Mouse (Mus musculus) heart, postnatal 4 days (tissue): Measurements from ENCODE around the gene Fdxacb1. TPM values are rescaled to one million over a fixed set of nuclear protein-coding genes. Genes with fewer than 3 reads are reported as not detected.

Experiments used
- DNase-seq: peaks from one replicate; pipeline ENCODE4 v3.0.0; 2021
- total RNA-seq, 2 experiments: library from RNA; stranded (reverse); gene quantifications; 2 replicates each; pipeline ENCODE4 v1.2.3; 2021

The Fdxacb1 gene
- total RNA-seq, 2 experiments from 2014 or later, result 6.0 to 7.1 TPM

DNA sequence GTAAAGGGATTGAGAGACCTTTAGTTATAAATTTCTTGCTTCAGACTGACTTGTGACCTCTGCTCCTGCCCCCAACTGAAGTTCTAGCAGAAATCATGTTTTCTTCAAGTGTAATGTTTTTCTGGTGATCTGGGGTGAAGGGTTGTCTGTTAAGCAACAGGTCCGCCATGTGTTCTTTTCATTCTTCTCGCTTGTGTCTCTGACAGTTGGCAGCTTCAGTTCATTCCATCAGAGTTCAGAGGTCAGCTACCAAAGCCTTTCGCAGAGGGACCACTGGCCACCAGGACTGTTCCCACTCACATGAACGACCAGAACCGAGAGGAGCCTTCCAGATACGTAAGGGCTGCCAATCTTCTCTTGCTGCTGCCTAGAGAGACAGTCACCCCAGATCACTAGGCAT lies 40.4 kb downstream of the Fdxacb1 start:
- DNase-seq, result no peak

DNA sequence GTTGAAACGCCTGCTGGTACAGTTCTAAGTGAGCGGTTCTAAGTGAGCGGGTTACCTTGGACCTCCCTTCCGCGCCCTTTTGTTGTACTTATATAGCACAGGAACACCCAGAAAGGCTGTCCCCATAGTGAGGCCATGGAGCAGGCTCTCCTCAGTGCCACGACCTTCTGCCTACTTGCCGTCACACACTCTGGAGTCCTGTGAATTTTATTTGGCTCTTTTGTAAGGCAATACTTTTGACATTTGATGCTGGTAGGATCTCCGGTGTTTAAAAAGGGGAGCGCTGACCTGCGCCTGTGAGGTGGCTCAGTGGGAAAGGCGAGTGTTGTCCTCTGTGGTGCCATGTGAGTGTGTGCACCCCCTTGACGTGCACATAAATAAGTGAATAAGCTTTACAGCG lies 41.1 kb downstream of the Fdxacb1 start:
- DNase-seq, result no peak

DNA sequence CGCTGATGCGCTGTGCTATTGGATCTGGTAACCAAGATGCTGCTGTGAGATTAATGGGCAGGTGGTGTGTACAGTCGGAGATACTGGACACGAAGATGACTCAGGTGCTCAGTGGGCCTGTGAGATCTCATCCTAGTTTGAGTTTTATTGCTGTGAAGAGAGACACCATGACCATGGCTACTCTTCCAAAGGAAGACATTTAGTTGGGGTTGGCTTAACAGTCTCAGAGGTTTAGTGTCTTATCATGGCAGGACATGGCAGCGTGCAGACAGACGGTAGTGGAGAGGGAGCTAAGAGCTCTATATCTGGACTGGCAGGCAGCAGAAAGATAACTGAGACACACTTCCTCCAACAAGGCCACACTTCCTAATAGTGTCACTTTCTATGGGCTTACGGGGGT lies 43.2 kb downstream of the Fdxacb1 start:
- no peak for DNase-seq

DNA sequence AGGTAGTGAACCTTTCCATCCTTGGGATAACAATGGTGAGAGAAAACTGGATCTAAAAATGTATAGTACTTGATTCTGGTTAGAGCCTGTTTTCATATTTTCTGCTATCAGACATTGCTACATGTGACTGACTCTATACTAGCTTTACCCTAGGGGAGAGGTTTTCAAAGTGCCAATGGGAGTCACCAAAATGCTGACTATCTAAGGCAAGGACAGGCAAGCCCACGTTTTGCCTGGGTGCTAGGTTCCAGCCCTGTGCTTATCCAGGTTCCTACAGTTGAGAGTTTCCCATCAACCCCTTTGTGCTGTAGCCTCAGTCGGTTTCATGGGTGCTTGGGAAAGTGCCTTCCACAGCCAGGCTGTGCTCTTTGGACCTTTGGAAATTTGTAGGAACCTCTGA lies 43.7 kb downstream of the Fdxacb1 start:
- no peak for DNase-seq

DNA sequence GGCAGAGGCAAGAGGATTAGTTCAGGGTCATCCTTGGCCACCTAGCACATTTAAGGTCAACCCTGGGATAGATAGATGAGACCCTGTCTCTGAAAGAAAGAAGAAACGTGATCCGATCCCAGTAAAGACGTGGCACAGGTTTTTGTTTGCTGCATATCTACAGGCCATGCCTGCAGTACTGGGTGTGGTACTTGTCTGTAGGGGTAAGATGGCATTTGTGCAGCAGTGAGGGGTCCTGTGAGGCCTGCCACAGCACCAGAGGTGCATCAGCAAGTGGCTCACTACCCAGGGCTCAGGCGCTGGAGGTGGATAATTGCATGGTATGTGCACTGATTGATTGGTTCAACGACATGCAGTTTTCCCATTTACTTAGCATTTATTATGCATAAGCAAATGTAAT lies 45.8 kb downstream of the Fdxacb1 start:
- no peak for DNase-seq

DNA sequence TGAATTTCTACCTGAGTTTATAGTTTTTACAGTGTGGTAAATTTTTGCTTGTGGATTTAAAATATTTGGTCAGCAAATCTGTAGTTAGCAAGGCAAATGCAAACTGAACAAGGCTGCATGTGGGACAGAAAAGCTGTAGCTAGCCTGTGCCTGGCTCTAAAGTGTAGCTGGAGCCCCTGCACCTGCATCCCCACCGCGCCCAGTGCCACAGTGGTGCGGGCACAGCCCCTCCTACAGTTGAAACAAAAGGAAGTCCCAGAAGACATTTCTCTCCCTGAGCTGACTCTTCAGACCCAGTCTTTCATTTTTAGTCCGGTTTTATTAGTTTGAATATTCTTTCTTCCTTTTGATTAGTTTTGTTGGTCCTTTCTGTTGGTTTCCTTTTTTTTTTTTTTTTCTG lies 47.6 kb downstream of the Fdxacb1 start:
- no peak for DNase-seq

DNA sequence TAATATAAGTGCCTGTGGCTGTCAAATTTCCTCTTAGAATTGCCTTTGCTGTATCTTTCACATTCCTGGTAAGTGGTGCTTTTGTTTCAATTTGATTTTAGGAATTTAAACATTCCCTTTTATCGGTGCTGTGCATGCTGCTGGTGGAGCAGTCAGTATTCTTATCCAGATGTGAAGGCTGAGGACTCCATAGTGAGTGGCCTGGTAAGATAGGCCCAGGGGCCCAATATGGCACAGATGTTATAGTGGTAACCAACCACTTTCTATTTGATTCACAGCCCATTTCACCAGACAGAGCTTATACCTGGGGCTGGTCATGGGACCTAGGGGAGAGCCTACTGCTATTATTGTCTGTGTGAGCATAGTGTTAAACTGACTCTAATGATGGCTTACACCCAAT lies 48.5 kb downstream of the Fdxacb1 start:
- no peak for DNase-seq

DNA sequence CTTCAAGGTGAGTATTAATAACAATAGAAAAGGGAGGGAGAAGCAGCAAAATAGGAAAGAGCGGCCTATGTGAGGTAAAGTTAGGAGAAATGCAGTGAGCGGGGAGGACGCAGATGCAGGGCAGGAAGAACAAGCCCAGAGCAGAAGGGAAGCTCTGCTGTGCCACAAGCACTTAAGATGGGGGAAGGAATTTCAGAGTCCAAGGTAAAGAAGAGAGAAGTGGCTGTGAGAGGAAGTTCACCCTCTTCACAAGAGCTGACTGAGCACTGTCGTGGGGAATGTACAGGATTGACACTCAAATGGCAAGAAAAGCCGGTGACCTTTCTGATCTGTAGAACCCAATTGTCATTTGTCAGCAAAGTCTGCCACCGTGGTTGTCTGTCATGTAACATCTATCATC lies 50.0 kb downstream of the Fdxacb1 start:
- no peak for DNase-seq

DNA sequence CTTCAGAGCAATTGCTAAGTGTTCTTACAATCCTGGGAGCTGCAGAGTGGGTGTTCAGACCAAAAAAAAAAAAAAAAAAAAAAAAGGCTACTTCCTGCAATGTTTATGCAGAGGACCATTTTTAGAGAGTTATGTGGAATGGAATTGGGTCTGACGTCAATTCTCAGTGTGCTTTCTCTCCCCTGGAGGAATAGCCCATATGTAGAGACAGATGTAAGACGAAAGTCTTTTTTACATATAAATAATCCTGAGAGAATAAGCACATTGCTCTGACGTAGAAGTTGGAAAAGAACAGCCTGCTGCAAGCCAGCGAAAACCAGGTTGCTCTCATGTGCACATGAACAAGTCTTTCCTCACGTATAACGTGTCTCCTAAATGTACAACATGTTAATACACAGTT lies 51.7 kb downstream of the Fdxacb1 start:
- no peak for DNase-seq

DNA sequence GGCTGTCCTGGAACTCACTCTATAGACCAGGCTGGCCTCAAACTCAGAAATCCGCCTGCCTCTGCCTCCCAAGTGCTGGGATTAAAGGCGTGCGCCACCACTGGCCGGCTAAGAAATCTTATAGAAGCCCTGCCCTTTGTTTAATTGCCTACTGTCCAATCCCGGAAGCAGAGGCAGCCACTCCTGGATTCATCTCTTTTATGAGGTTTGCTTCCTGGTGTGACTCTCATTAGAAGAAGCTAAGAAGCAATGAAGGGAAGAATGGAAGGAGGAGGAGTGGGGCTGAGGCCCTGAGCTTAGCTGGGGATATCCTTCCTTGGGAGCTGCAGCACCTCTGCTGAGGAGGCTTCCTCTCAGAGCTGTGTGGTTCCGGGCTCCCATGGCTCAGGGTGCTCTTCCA lies 53.6 kb downstream of the Fdxacb1 start:
- DNase-seq, result no peak

DNA sequence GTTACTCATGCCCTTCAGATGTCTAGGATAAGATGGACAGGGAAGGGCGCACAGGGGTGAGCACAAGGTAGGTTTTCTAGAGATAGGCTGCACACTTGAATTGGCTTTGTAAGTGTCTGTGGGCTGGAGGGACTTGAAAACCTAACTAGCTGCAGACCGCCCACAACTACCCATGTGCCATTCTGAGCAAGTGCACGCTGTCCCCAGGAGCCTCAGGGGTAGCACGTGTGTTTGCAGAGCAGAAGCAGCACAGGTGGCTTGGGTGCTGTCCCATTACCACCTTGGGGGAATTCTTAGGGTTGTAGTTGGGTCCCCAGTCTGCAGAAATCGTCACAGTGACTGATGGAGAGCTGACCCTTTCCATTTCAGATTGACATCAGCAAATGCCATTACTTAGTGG lies 54.2 kb downstream of the Fdxacb1 start:
- no peak for DNase-seq

Other genes starting within 250 kb of the Fdxacb1 start
- 10 to 100 TPM; 27.7 to 36.5 TPM for gene Pts, start 239.5 kb upstream of the Fdxacb1 start, total RNA-seq
- gene Il18, start 213.4 kb upstream of the Fdxacb1 start, total RNA-seq, result 1 to 10 TPM; 1.3 to 2.0 TPM
- under 1 TPM; 0.12 to 0.20 TPM for gene Bco2, start 213.1 kb upstream of the Fdxacb1 start, total RNA-seq
- gene Tex12, start 206.9 kb upstream of the Fdxacb1 start, total RNA-seq, result not detected
- 100 to 1,000 TPM; 664 to 695 TPM for gene Sdhd, start 164.4 kb upstream of the Fdxacb1 start, total RNA-seq
- 100 to 1,000 TPM; 196 to 216 TPM for gene Timm8b, start 164.3 kb upstream of the Fdxacb1 start, total RNA-seq
- gene Pih1d2, start 150.9 kb upstream of the Fdxacb1 start, total RNA-seq, result under 1 TPM; 0.59 to 0.69 TPM
- 10 to 100 TPM; 19.0 to 20.3 TPM for gene Nkapd1, start 150.8 kb upstream of the Fdxacb1 start, total RNA-seq
- gene Dlat, start 108.5 kb upstream of the Fdxacb1 start, total RNA-seq, result 100 to 1,000 TPM; 278 to 283 TPM
- 10 to 100 TPM in 1 of 2 experiments, 1 to 10 TPM in 1; 9.9 to 10.1 TPM for gene Dixdc1, start 28.7 kb upstream of the Fdxacb1 start, total RNA-seq
- gene 2310030G06Rik, start 21.7 kb upstream of the Fdxacb1 start, total RNA-seq, result 1 to 10 TPM; 5.2 to 6.3 TPM
- 1,000 to 10,000 TPM; 1,184 to 1,197 TPM for gene Cryab, start 16.9 kb upstream of the Fdxacb1 start, total RNA-seq
- 100 to 1,000 TPM; 130 to 150 TPM for gene Hspb2, start 15.9 kb upstream of the Fdxacb1 start, total RNA-seq
- 10 to 100 TPM; 14.2 to 14.8 TPM for gene Alg9, start 6.8 kb downstream of the Fdxacb1 start, total RNA-seq
- 10 to 100 TPM; 10.3 to 11.2 TPM for gene 1110032A03Rik, start 7.3 kb downstream of the Fdxacb1 start, total RNA-seq
- 10 to 100 TPM; 24.0 to 29.8 TPM for gene Ppp2r1b, start 77.1 kb downstream of the Fdxacb1 start, total RNA-seq
- 10 to 100 TPM; 30.8 to 30.9 TPM for gene Sik2, start 240.8 kb downstream of the Fdxacb1 start, total RNA-seq